Mouse (Mus musculus): Measurements from ENCODE around the gene H2-Eb2.

DNA sequence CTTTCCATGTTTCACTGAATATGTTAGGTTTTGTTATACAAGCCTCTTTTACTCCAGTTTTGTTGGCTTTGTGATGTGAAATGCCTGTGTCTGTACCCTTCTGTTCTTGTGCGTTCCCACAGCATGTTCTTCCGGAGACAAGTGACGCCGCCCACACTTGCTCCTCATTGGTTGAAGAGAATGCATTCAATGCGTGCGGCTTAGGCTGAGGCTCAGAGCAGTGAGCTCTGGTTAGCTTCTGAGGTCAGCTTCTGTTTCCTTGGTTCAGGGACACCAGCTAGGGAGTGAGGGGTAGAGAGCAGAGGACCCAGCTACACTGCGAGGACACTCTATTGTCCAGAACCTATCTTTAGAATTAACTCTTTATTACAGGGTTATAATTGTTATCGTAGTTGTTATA lies 33.9 kb upstream of the H2-Eb2 start:
- TF ChIP-seq POLR2A (IDR thresholded peaks at IDR 0.05; ENCODE audit: control insufficient read depth, extremely low read depth, insufficient read depth, low read length, poor library complexity), result no peak
- TF ChIP-seq CTCF (IDR thresholded peaks at IDR 0.05; ENCODE audit: borderline replicate concordance, control insufficient read depth, extremely low read depth, insufficient read depth, low read length, poor library complexity), result no peak
